Mouse (Mus musculus) heart, embryonic 16.5 days (tissue): ENCODE measurements at regions not wholly inside any gene's neighbourhood (a gene's known extent, or its start where the extent isn't known, plus 50 kb on each side); places are given as distances from the start of the nearest gene placed in this dataset.

ENCODE experiments used
- ATAC-seq: fragments of 200-750 bp; cut with Nextera tagmentation; replicated peaks from 2 replicates; pipeline ENCODE4 v1.8.0; 2017; ENCODE audit warnings: moderate number of reproducible peaks; ENCODE audit not compliant: insufficient read depth, low FRiP score; ENCODE audit errors: extremely low read depth
- H3K27ac ChIP-seq: fragments of 300-500 bp; sonication (generic); 2 replicates; pipeline ENCODE4 v1.5.1; 2014; ENCODE audit warnings: mild to moderate bottlenecking, low read length, control low read depth, moderate library complexity
- H3K27me3 ChIP-seq: fragments of 300-500 bp; sonication (generic); 2 replicates; pipeline ENCODE4 v1.6.1; 2014; ENCODE audit warnings: low read length, mixed read lengths; ENCODE audit not compliant: control insufficient read depth, insufficient read depth
- H3K36me3 ChIP-seq: fragments of 300-500 bp; sonication (generic); 2 replicates; pipeline ENCODE4 v1.6.1; 2014; ENCODE audit not compliant: control insufficient read depth, insufficient read depth
- H3K4me1 ChIP-seq: fragments of 300-500 bp; sonication (generic); 2 replicates; pipeline ENCODE4 v1.6.1; 2014; ENCODE audit warnings: low read length, mixed read lengths; ENCODE audit not compliant: control insufficient read depth, insufficient read depth
- H3K4me2 ChIP-seq: fragments of 300-500 bp; sonication (generic); 2 replicates; pipeline ENCODE4 v1.6.1; 2014; ENCODE audit warnings: low read depth, mild to moderate bottlenecking, control low read depth, low read length
- H3K4me3 ChIP-seq: fragments of 300-500 bp; sonication (generic); 2 replicates; pipeline ENCODE4 v1.5.1; 2014; ENCODE audit warnings: mild to moderate bottlenecking, control low read depth, low read length
- H3K9ac ChIP-seq: fragments of 300-500 bp; sonication (generic); 2 replicates; pipeline ENCODE4 v1.6.1; 2014; ENCODE audit warnings: low read length, control low read depth
- H3K9me3 ChIP-seq: fragments of 300-500 bp; sonication (generic); replicated peaks from 2 replicates; pipeline ENCODE4 v1.6.1; 2016; ENCODE audit warnings: low read length; ENCODE audit not compliant: control insufficient read depth
- WGBS: fragments of 180-500 bp; shearing (Covaris S2); extraction: QIAGEN DNeasy Blood & Tissue Kit; methylation state at CpG from one replicate; pipeline ENCODE4 v1.1.7; 2014; 5-methylcytosine and 5-hydroxymethylcytosine counted together

- no peak overlapping the region for H3K27ac ChIP-seq
- no peaks in the 10 kb centered on the region for H3K9me3 ChIP-seq
- 72% methylated on average over 2 of the region's 2 CpGs for WGBS
- no peaks in the 10 kb centered on the region for H3K27me3 ChIP-seq
- no peak overlapping the region for H3K4me3 ChIP-seq
- H3K36me3 ChIP-seq: no peaks in the 10 kb centered on the region
- no peaks in the 10 kb centered on the region for H3K4me1 ChIP-seq
- H3K4me2 ChIP-seq: no peak overlapping the region
- no peak overlapping the region for H3K9ac ChIP-seq
- no peak for ATAC-seq
Measured at GRCm38 (mm10) chr15:52536594-52536993, 1348.1 kb upstream of the Gm7489 start.

GRCm38 (mm10) chr15:52558682-52559081, 1326.0 kb upstream of the Gm7489 start:
- Histone ChIP-seq H3K4me3 (no peak overlapping the region), H3K36me3 (no peaks in the 10 kb centered on the region), H3K4me2 (no peak overlapping the region), H3K9ac (no peak overlapping the region), H3K4me1 (no peaks in the 10 kb centered on the region), H3K27me3 (no peaks in the 10 kb centered on the region), H3K9me3 (no peaks in the 10 kb centered on the region), H3K27ac (no peak overlapping the region)
- no peak for ATAC-seq

- Histone ChIP-seq H3K9me3 (no peaks in the 10 kb centered on the region), H3K4me3 (no peak overlapping the region), H3K4me2 (no peak overlapping the region), H3K27ac (no peak overlapping the region), H3K27me3 (no peaks in the 10 kb centered on the region), H3K4me1 (no peaks in the 10 kb centered on the region), H3K36me3 (no peaks in the 10 kb centered on the region), H3K9ac (no peak overlapping the region)
- ATAC-seq: no peak
- 78% methylated on average over 1 of the region's 1 CpGs for WGBS
Measured at GRCm38 (mm10) chr15:52564078-52564477, 1320.6 kb upstream of the Gm7489 start.

- no peaks in the 10 kb centered on the region for H3K27me3 ChIP-seq
- H3K4me2 ChIP-seq: no peak overlapping the region
- H3K4me1 ChIP-seq: no peaks in the 10 kb centered on the region
- no peak for ATAC-seq
- no peak overlapping the region for H3K9ac ChIP-seq
- H3K27ac ChIP-seq: no peak overlapping the region
- WGBS: 74% methylated on average over 5 of the region's 5 CpGs
- H3K36me3 ChIP-seq: no peaks in the 10 kb centered on the region
- H3K9me3 ChIP-seq: no peaks in the 10 kb centered on the region
- H3K4me3 ChIP-seq: no peak overlapping the region
Measured at GRCm38 (mm10) chr15:52565449-52565851, 1319.3 kb upstream of the Gm7489 start.

- 92% methylated on average over 1 of the region's 1 CpGs for WGBS
- H3K9ac ChIP-seq: no peak overlapping the region
- H3K4me3 ChIP-seq: no peak overlapping the region
- H3K27ac ChIP-seq: no peak overlapping the region
- no peaks in the 10 kb centered on the region for H3K9me3 ChIP-seq
- H3K4me1 ChIP-seq: no peaks in the 10 kb centered on the region
- no peak overlapping the region for H3K4me2 ChIP-seq
- no peak for ATAC-seq
- H3K36me3 ChIP-seq: no peaks in the 10 kb centered on the region
- H3K27me3 ChIP-seq: no peaks in the 10 kb centered on the region
Measured at GRCm38 (mm10) chr15:52570256-52570655, 1314.5 kb upstream of the Gm7489 start.

GRCm38 (mm10) chr15:52577614-52578013, 1307.1 kb upstream of the Gm7489 start:
- 85% methylated on average over 2 of the region's 2 CpGs for WGBS
- H3K27ac ChIP-seq: no peak overlapping the region
- no peak for ATAC-seq

GRCm38 (mm10) chr15:52589391-52589790, 1295.3 kb upstream of the Gm7489 start:
- no peaks in the 10 kb centered on the region for H3K27me3 ChIP-seq
- no peaks in the 10 kb centered on the region for H3K4me1 ChIP-seq
- ATAC-seq: no peak
- 30% methylated on average over 4 of the region's 4 CpGs for WGBS
- no peak overlapping the region for H3K4me2 ChIP-seq
- H3K9ac ChIP-seq: no peak overlapping the region
- H3K36me3 ChIP-seq: no peaks in the 10 kb centered on the region
- H3K9me3 ChIP-seq: no peaks in the 10 kb centered on the region
- no peak overlapping the region for H3K27ac ChIP-seq
- H3K4me3 ChIP-seq: no peak overlapping the region

More at GRCm38 (mm10) chr15:52577614-52578013, 1307.1 kb upstream of the Gm7489 start:
- H3K27me3 ChIP-seq: no peaks in the 10 kb centered on the region
- no peak overlapping the region for H3K9ac ChIP-seq
- H3K9me3 ChIP-seq: no peaks in the 10 kb centered on the region
- no peak overlapping the region for H3K4me3 ChIP-seq
- no peaks in the 10 kb centered on the region for H3K36me3 ChIP-seq
- H3K4me1 ChIP-seq: no peaks in the 10 kb centered on the region
- no peak overlapping the region for H3K4me2 ChIP-seq

- no peak overlapping the region for H3K4me2 ChIP-seq
- ATAC-seq: no peak
- no peak overlapping the region for H3K9ac ChIP-seq
- H3K4me3 ChIP-seq: no peak overlapping the region
- no peak overlapping the region for H3K27ac ChIP-seq
- H3K9me3 ChIP-seq: 0 out of 2 replicates have a peak, but pooled peaks cover 3% of the 10 kb centered on the region
- no peaks in the 10 kb centered on the region for H3K36me3 ChIP-seq
- no peaks in the 10 kb centered on the region for H3K27me3 ChIP-seq
- no peaks in the 10 kb centered on the region for H3K4me1 ChIP-seq
Measured at GRCm38 (mm10) chr15:52599511-52599910, 1285.2 kb upstream of the Gm7489 start.

GRCm38 (mm10) chr15:52599957-52600356, 1284.7 kb upstream of the Gm7489 start:
- no peaks in the 10 kb centered on the region for H3K36me3 ChIP-seq
- no peak overlapping the region for H3K9ac ChIP-seq
- 68% methylated on average over 2 of the region's 2 CpGs for WGBS
- H3K27ac ChIP-seq: no peak overlapping the region
- no peaks in the 10 kb centered on the region for H3K4me1 ChIP-seq
- no peak for ATAC-seq
- no peak overlapping the region for H3K4me2 ChIP-seq
- no peak overlapping the region for H3K4me3 ChIP-seq
- no peaks in the 10 kb centered on the region for H3K27me3 ChIP-seq
- H3K9me3 ChIP-seq: 0 out of 2 replicates have a peak, but pooled peaks cover 3% of the 10 kb centered on the region

GRCm38 (mm10) chr15:52639790-52640189, 1244.9 kb upstream of the Gm7489 start:
- no peaks in the 10 kb centered on the region for H3K27me3 ChIP-seq
- no peaks in the 10 kb centered on the region for H3K36me3 ChIP-seq
- no peak overlapping the region for H3K9ac ChIP-seq
- H3K4me3 ChIP-seq: no peak overlapping the region
- H3K4me1 ChIP-seq: no peaks in the 10 kb centered on the region
- 80% methylated on average over 3 of the region's 3 CpGs for WGBS
- no peaks in the 10 kb centered on the region for H3K9me3 ChIP-seq
- no peak for ATAC-seq
- no peak overlapping the region for H3K4me2 ChIP-seq
- no peak overlapping the region for H3K27ac ChIP-seq
